Mouse (Mus musculus): Measurements from ENCODE around the gene Myrip.
A peak's percentile ranks its signal among the peaks of the same experiment; 100 is the strongest.
"Not testable (repeated sequence)": the region's sequence is repeated elsewhere in the genome, so short reads cannot be mapped to it uniquely, and the experiment has no call there.

The Myrip gene

GRCm38 (mm10) chr9:120396579-120397185, 95.4 kb downstream of the Myrip start:
- no peak for DNase-seq (ENCODE audit: low spot score in 2 of 2)

- DNase-seq (ENCODE audit: low spot score in 2 of 2): no peak
Observed at GRCm38 (mm10) chr9:120398289-120398688, 97.0 kb downstream of the Myrip start.

GRCm38 (mm10) chr9:120399537-120399936, 98.2 kb downstream of the Myrip start:
- DNase-seq (ENCODE audit: low spot score in 2 of 2): not testable (repeated sequence)

GRCm38 (mm10) chr9:120402368-120402767, 101.1 kb downstream of the Myrip start:
- no peak for DNase-seq (ENCODE audit: low spot score in 2 of 2)

- no peak for DNase-seq (ENCODE audit: low spot score in 2 of 2)
Observed at GRCm38 (mm10) chr9:120403661-120404060, 102.3 kb downstream of the Myrip start.

- no peak for DNase-seq (ENCODE audit: low spot score in 2 of 2)
Observed at GRCm38 (mm10) chr9:120409663-120410181, 108.4 kb downstream of the Myrip start.

GRCm38 (mm10) chr9:120410421-120410820, 109.1 kb downstream of the Myrip start:
- DNase-seq (ENCODE audit: low spot score in 2 of 2): peak; percentile 29 to 45

- peak; percentile 75 to 76 for DNase-seq (ENCODE audit: low spot score in 2 of 2)
Observed at GRCm38 (mm10) chr9:120415504-120415903, 114.2 kb downstream of the Myrip start.

GRCm38 (mm10) chr9:120416151-120416550, 114.8 kb downstream of the Myrip start:
- no peak for DNase-seq (ENCODE audit: low spot score in 2 of 2)

- DNase-seq (ENCODE audit: low spot score in 2 of 2): no peak
Observed at GRCm38 (mm10) chr9:120416729-120417128, 115.4 kb downstream of the Myrip start.

- DNase-seq (ENCODE audit: low spot score in 2 of 2): no peak
Observed at GRCm38 (mm10) chr9:120418582-120418981, 117.3 kb downstream of the Myrip start.

- DNase-seq (ENCODE audit: low spot score in 2 of 2): no peak
Observed at GRCm38 (mm10) chr9:120424567-120424966, 123.3 kb downstream of the Myrip start.

GRCm38 (mm10) chr9:120425768-120426167, 124.5 kb downstream of the Myrip start:
- DNase-seq (ENCODE audit: low spot score in 2 of 2): peak; percentile 16 to 42

GRCm38 (mm10) chr9:120428181-120428580, 126.9 kb downstream of the Myrip start:
- no peak for DNase-seq (ENCODE audit: low spot score in 2 of 2)

- peak; percentile 39 to 51 for DNase-seq (ENCODE audit: low spot score in 2 of 2)
Observed at GRCm38 (mm10) chr9:120433747-120434146, 132.4 kb downstream of the Myrip start.

- DNase-seq (ENCODE audit: low spot score in 2 of 2): no peak
Observed at GRCm38 (mm10) chr9:120435841-120436240, 134.5 kb downstream of the Myrip start.

GRCm38 (mm10) chr9:120436854-120437253, 135.5 kb downstream of the Myrip start:
- DNase-seq (ENCODE audit: low spot score in 2 of 2): no peak

- no peak for DNase-seq (ENCODE audit: low spot score in 2 of 2)
Observed at GRCm38 (mm10) chr9:120437266-120437876, 136.1 kb downstream of the Myrip start.

GRCm38 (mm10) chr9:120438350-120438749, 137.0 kb downstream of the Myrip start:
- no peak for DNase-seq (ENCODE audit: low spot score in 2 of 2)

GRCm38 (mm10) chr9:120438781-120439180, 137.5 kb downstream of the Myrip start:
- no peak for DNase-seq (ENCODE audit: low spot score in 2 of 2)

- DNase-seq (ENCODE audit: low spot score in 2 of 2): no peak
Observed at GRCm38 (mm10) chr9:120444642-120445041, 143.3 kb downstream of the Myrip start.

- no peak for DNase-seq (ENCODE audit: low spot score in 2 of 2)
Observed at GRCm38 (mm10) chr9:120449696-120450329, 148.5 kb downstream of the Myrip start.
